Mouse (Mus musculus) ES-Bruce4 (cell line): ENCODE results near the gene Lysmd4.
A peak's percentile ranks its signal among the peaks of the same experiment; 100 is the strongest.

Experiments
- CTCF ChIP-seq: IDR thresholded peaks from one replicate; pipeline ENCODE4 v1.8.1; 2011; ENCODE audit warnings: low read depth, low read length
- EP300 ChIP-seq: IDR thresholded peaks from 2 replicates; pipeline ENCODE4 v1.6.1; 2011; ENCODE audit warnings: low read depth, low read length; ENCODE audit not compliant: insufficient read depth
- POLR2A ChIP-seq: IDR thresholded peaks from one replicate; pipeline ENCODE4 v1.8.1; 2011; ENCODE audit warnings: low read length; ENCODE audit not compliant: insufficient read depth

DNA sequence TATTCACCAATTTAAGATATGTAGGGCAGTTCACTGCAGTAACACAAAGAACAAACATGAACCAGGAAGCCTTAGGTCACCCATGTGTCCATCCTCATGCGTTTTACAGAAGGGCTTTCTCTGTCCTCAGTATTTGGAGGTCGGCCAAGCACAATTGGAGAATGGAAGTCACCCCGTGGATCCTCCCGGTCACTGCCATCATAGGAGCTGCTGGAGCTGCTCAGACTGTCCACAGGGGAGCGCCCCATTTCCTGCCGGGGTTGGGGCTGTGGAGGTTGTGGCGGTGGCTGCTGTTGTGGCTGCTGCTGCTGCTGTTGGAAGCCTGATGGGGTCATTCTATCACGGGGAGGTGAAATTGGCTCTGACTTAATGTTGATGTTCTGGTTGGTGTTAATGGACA lies 12.5 kb downstream of the Lysmd4 start:
- TF ChIP-seq CTCF (peak; percentile 5), POLR2A (no peak), EP300 (no peak)
